Mouse (Mus musculus) liver, postnatal 0 days (tissue): ENCODE results near the gene Clybl.

ENCODE experiments used
- CTCF ChIP-seq: sonication (generic); IDR thresholded peaks from 2 replicates; pipeline ENCODE4 v1.5.1; 2016; ENCODE audit warnings: antibody characterized with exemption, low read depth
- EP300 ChIP-seq: IDR thresholded peaks from 2 replicates; pipeline ENCODE4 v1.6.1; 2016; ENCODE audit warnings: antibody characterized with exemption, low read depth, mild to moderate bottlenecking

GRCm38 (mm10) chr14:122389684-122390370, 208.3 kb downstream of the Clybl start:
- TF ChIP-seq CTCF (no peak), EP300 (no peak)
